Mouse (Mus musculus): Measurements from ENCODE around the gene Dcdc2c.

Dcdc2c gene

GRCm38 (mm10) chr12:28458786-28459185 is 93.4 kb downstream of the Dcdc2c start:
- DNase-seq (ENCODE audit: low spot score), result no peak

- DNase-seq (ENCODE audit: low spot score), result no peak
These were observed 115.7 kb downstream of the Dcdc2c start for GRCm38 (mm10) chr12:28436536-28436935.

GRCm38 (mm10) chr12:28432729-28433067 is 119.5 kb downstream of the Dcdc2c start:
- no peak for DNase-seq (ENCODE audit: low spot score)

GRCm38 (mm10) chr12:28431832-28432728 is 120.1 kb downstream of the Dcdc2c start:
- no peak for DNase-seq (ENCODE audit: low spot score)

GRCm38 (mm10) chr12:28429856-28430255 is 122.3 kb downstream of the Dcdc2c start:
- no peak for DNase-seq (ENCODE audit: low spot score)

- DNase-seq (ENCODE audit: low spot score), result no peak
These were observed 135.2 kb downstream of the Dcdc2c start for GRCm38 (mm10) chr12:28416957-28417356.

GRCm38 (mm10) chr12:28407656-28408405 is 144.4 kb downstream of the Dcdc2c start:
- no peak for DNase-seq (ENCODE audit: low spot score)

GRCm38 (mm10) chr12:28402256-28402655 is 149.9 kb downstream of the Dcdc2c start:
- no peak for DNase-seq (ENCODE audit: low spot score)

- no peak for DNase-seq (ENCODE audit: low spot score)
These were observed 150.8 kb downstream of the Dcdc2c start for GRCm38 (mm10) chr12:28401372-28401771.

GRCm38 (mm10) chr12:28392129-28392528 is 160.1 kb downstream of the Dcdc2c start:
- no peak for DNase-seq (ENCODE audit: low spot score)
